Mouse (Mus musculus) liver, postnatal 0 days (tissue): ENCODE measurements around the gene Il33.

Experiments used
- CTCF ChIP-seq: sonication (generic); IDR thresholded peaks from 2 replicates; pipeline ENCODE4 v1.5.1; 2016; ENCODE audit warnings: antibody characterized with exemption, low read depth
- EP300 ChIP-seq: IDR thresholded peaks from 2 replicates; pipeline ENCODE4 v1.6.1; 2016; ENCODE audit warnings: antibody characterized with exemption, low read depth, mild to moderate bottlenecking

- no peak for TF ChIP-seq CTCF
- no peak for TF ChIP-seq EP300
Measured at GRCm38 (mm10) chr19:29955454-29955853, 30.5 kb downstream of the Il33 start.
